Mouse (Mus musculus) embryo, embryonic 11 days (tissue): Measurements from ENCODE around the gene Rad51b.

Experiments used
- DNase-seq: peaks from one replicate; pipeline ENCODE4 v3.0.0-alpha.2; 2015

The Rad51b gene

GRCm38 (mm10) chr12:79781788-79782187 is 484.7 kb downstream of the Rad51b start:
- DNase-seq, result no peak

- no peak for DNase-seq
These were observed 485.5 kb downstream of the Rad51b start for GRCm38 (mm10) chr12:79782444-79783117.

GRCm38 (mm10) chr12:79784159-79784558 is 487.1 kb downstream of the Rad51b start:
- DNase-seq, result no peak

- DNase-seq, result no peak
These were observed 488.6 kb downstream of the Rad51b start for GRCm38 (mm10) chr12:79785691-79786090.

GRCm38 (mm10) chr12:79787538-79787937 is 490.5 kb downstream of the Rad51b start:
- no peak for DNase-seq

GRCm38 (mm10) chr12:79788340-79788739 is 491.3 kb downstream of the Rad51b start:
- no peak for DNase-seq

GRCm38 (mm10) chr12:79789481-79789880 is 492.4 kb downstream of the Rad51b start:
- DNase-seq, result no peak

GRCm38 (mm10) chr12:79793382-79793781 is 496.3 kb downstream of the Rad51b start:
- DNase-seq, result no peak

GRCm38 (mm10) chr12:79794802-79795201 is 497.7 kb downstream of the Rad51b start:
- DNase-seq, result no peak

GRCm38 (mm10) chr12:79796260-79796659 is 499.2 kb downstream of the Rad51b start:
- DNase-seq, result no peak

GRCm38 (mm10) chr12:79796823-79797821 is 500.0 kb downstream of the Rad51b start:
- no peak for DNase-seq

GRCm38 (mm10) chr12:79798488-79798887 is 501.4 kb downstream of the Rad51b start:
- no peak for DNase-seq

GRCm38 (mm10) chr12:79799370-79799769 is 502.3 kb downstream of the Rad51b start:
- DNase-seq, result no peak

GRCm38 (mm10) chr12:79803670-79804069 is 506.6 kb downstream of the Rad51b start:
- DNase-seq, result no peak

GRCm38 (mm10) chr12:79804776-79805524 is 507.9 kb downstream of the Rad51b start:
- DNase-seq, result peak; percentile 62

- DNase-seq, result no peak
These were observed 509.9 kb downstream of the Rad51b start for GRCm38 (mm10) chr12:79806990-79807389.

- DNase-seq, result peak; percentile 67
These were observed 510.3 kb downstream of the Rad51b start for GRCm38 (mm10) chr12:79807410-79807847.

- no peak for DNase-seq
These were observed 510.9 kb downstream of the Rad51b start for GRCm38 (mm10) chr12:79807938-79808401.

GRCm38 (mm10) chr12:79808426-79809398 is 511.6 kb downstream of the Rad51b start:
- DNase-seq, result no peak

- no peak for DNase-seq
These were observed 512.4 kb downstream of the Rad51b start for GRCm38 (mm10) chr12:79809518-79809917.

- DNase-seq, result no peak
These were observed 515.3 kb downstream of the Rad51b start for GRCm38 (mm10) chr12:79812422-79812821.
